ENCODE assay signal across 27 mouse cellular contexts in genomic region chr11:80155961-80156360, GRCm38 (mm10). TPM values are rescaled to one million over a fixed set of nuclear protein-coding genes. Genes with fewer than 3 reads are reported as not detected.
DNase-seq lines count a peak whose midpoint lies in the region; ATAC-seq and TF ChIP-seq lines count a peak whose summit lies in the region.
"Had no signal": no experiment of that assay in that cellular context is flagged by ENCODE, and none has a peak within 500 bp of the region (broad histone marks: within the 10 kb centered on the region; RNA-seq: fewer than 3 reads in every experiment).

No protein-coding gene starts in this region.

- H3K4me3 ChIP-seq in gastrocnemius, adult 2 months: peak overlapping the region; percentile 74
- peak overlapping the region; percentile 24 for H3K4me3 ChIP-seq in layer of hippocampus, adult 2 months
- H3K4me3 ChIP-seq in lung, postnatal 0 days (ENCODE audit: low read depth, low read length): no peak overlapping the region
- peak overlapping the region; percentile 73 for H3K4me3 ChIP-seq in macrophage (ENCODE audit: inconsistent target)
- H3K4me3 ChIP-seq: embryonic facial prominence, embryonic 15.5 days; heart, embryonic 13.5 days; midbrain, embryonic 10.5 days; myocyte; neural tube, embryonic 15.5 days had no signal

- H3K79me2 ChIP-seq in macrophage (ENCODE audit: inconsistent target): peaks cover 69% of the 10 kb centered on the region

- peaks cover 6% of the 10 kb centered on the region; the same call in 1 of the 2 replicates for H3K27me3 ChIP-seq in lung, postnatal 0 days (replicated peaks; ENCODE audit: insufficient read depth, low read length)

- H3K9ac ChIP-seq in lung, postnatal 0 days (replicated peaks; ENCODE audit: low read depth): no peak overlapping the region
- H3K9ac ChIP-seq: embryonic facial prominence, embryonic 15.5 days; heart, embryonic 13.5 days; hindbrain, embryonic 14.5 days; liver, embryonic 15.5 days; neural tube, embryonic 15.5 days had no signal

- 0 out of 2 replicates have a peak, but pooled peaks cover 3% of the 10 kb centered on the region for H3K4me1 ChIP-seq in lung, postnatal 0 days (ENCODE audit: insufficient read depth, low read depth, low read length)

- intact Hi-C loops in gastrocnemius, adult 2 months (cut with DNase I): no loop called here

- no peak for DNase-seq in gastrocnemius, adult 2 months
- DNase-seq in gastrocnemius, adult 8-10 months (ENCODE audit: low spot score in 2 of 2): no peak
- DNase-seq in layer of hippocampus, adult 2 months (ENCODE audit: low spot score in 2 of 2): no peak
- no peak for DNase-seq in layer of hippocampus, adult 9-11 months
- no peak for DNase-seq in lung, postnatal 0 days (ENCODE audit: low spot score)
- no peak for DNase-seq in lung, postnatal 4 days
- DNase-seq in right cerebral cortex, postnatal 36 days (ENCODE audit: low spot score in 2 of 2): no peak
- DNase-seq: adrenal gland, postnatal 10 days; cerebellum, adult 8-10 months; gastrocnemius, postnatal 10 days; heart, postnatal 4 days; kidney, adult 9 months; kidney, postnatal 25 days; lung, postnatal 14 days; right cerebral cortex, adult 18-20 months had no signal

- 0 out of 2 replicates have a peak overlapping the region, but pooled peaks have one; percentile 6 for H3K4me2 ChIP-seq in lung, postnatal 0 days (replicated peaks; ENCODE audit: low read depth, low read length)
- H3K4me2 ChIP-seq: embryonic facial prominence, embryonic 15.5 days; heart, embryonic 13.5 days; hindbrain, embryonic 14.5 days; liver, embryonic 15.5 days; neural tube, embryonic 15.5 days had no signal

- WGBS in lung, postnatal 0 days: 80% methylated on average over 4 of the region's 4 CpGs
- 94% methylated on average over 4 of the region's 4 CpGs for WGBS in macrophage (ENCODE audit: missing documents)

- ATAC-seq in lung, postnatal 0 days: no peak
- ATAC-seq: forebrain, embryonic 14.5 days; inflammation-experienced regulatory T-cells, adult 6 months; midbrain, embryonic 16.5 days had no signal

- TF ChIP-seq EP300 in lung, postnatal 0 days (IDR thresholded peaks at IDR 0.05): no peak

- no peaks in the 10 kb centered on the region for H3K9me3 ChIP-seq in lung, postnatal 0 days (ENCODE audit: low read length)
- H3K9me3 ChIP-seq: embryonic facial prominence, embryonic 15.5 days; heart, embryonic 13.5 days; liver, embryonic 15.5 days; midbrain, embryonic 10.5 days; neural tube, embryonic 15.5 days had no signal

- peak overlapping the region; percentile 64 for H3K27ac ChIP-seq in gastrocnemius, adult 2 months
- peak overlapping the region; percentile 41 for H3K27ac ChIP-seq in layer of hippocampus, adult 2 months
- no peak overlapping the region for H3K27ac ChIP-seq in lung, postnatal 0 days (ENCODE audit: low read length)
- peak overlapping the region; percentile 69 for H3K27ac ChIP-seq in macrophage
- H3K27ac ChIP-seq: embryonic facial prominence, embryonic 15.5 days; heart, embryonic 13.5 days; hindbrain, embryonic 14.5 days; liver, embryonic 15.5 days; midbrain, embryonic 10.5 days; neural tube, embryonic 15.5 days had no signal

- H3K36me3 ChIP-seq in lung, postnatal 0 days (ENCODE audit: insufficient read depth, low read length): no peaks in the 10 kb centered on the region
- H3K36me3 ChIP-seq in macrophage (ENCODE audit: inconsistent target): peaks cover 39% of the 10 kb centered on the region
- H3K36me3 ChIP-seq: embryonic facial prominence, embryonic 15.5 days; heart, embryonic 13.5 days; liver, embryonic 15.5 days; midbrain, embryonic 10.5 days; neural tube, embryonic 15.5 days had no signal

- TF ChIP-seq CTCF in gastrocnemius, adult 2 months (IDR thresholded peaks at IDR 0.05): no peak
- no peak for TF ChIP-seq CTCF in layer of hippocampus, adult 2 months (conservative IDR thresholded peaks at IDR 0.05)
- no peak for TF ChIP-seq CTCF in lung, postnatal 0 days (IDR thresholded peaks at IDR 0.05)

RNA-seq across cellular contexts. Expression of gene Adap2, which starts 2.1 kb away (rescaled TPM):
- 1 to 10 TPM; 4.2 to 4.7 TPM for total RNA-seq in gastrocnemius, adult 2 months (2021)
- total RNA-seq in gastrocnemius, adult 8-10 months (2022): 1 to 10 TPM; 1.2 to 3.9 (median 2.6) TPM
- 1 to 10 TPM; 6.1 to 8.2 TPM for total RNA-seq in layer of hippocampus, adult 2 months (2021)
- polyA plus RNA-seq in lung, postnatal 0 days (2015; fragmentation: Nextera tagmentation; extraction: Ambion mirVana): 8.4 and 12.4 TPM in 2 replicates
- total RNA-seq in macrophage (2018; cell fraction: chromatin; rRNA removed): 100 to 1,000 TPM; 119 to 715 (median 357) TPM
- 100 to 1,000 TPM in 19 of 26 experiments, 10 to 100 TPM in 7; 65.8 to 202 (median 108) TPM for total RNA-seq in macrophage (2018; cell fraction: cytosol; rRNA removed)
- 100 to 1,000 TPM in 24 of 26 experiments, 10 to 100 TPM in 2; 94.4 to 583 (median 247) TPM for total RNA-seq in macrophage (2018; cell fraction: nucleus; rRNA removed)
- polyA plus RNA-seq in macrophage (2018): 54.5 to 101 TPM (median 85.2 TPM) in 3 replicates
- total RNA-seq: granulocyte monocyte progenitor cell, adult 5-6 weeks had no signal

RNA-seq across cellular contexts. Expression of gene Tefm, which starts 14.0 kb away (rescaled TPM):
- total RNA-seq in gastrocnemius, adult 2 months (2021): 10 to 100 TPM; 18.6 to 24.1 TPM
- total RNA-seq in gastrocnemius, adult 8-10 months (2022): 10 to 100 TPM; 19.0 to 22.1 (median 20.5) TPM
- total RNA-seq in layer of hippocampus, adult 2 months (2021): 10 to 100 TPM in 1 of 2 experiments, 1 to 10 TPM in 1; 8.8 to 10.9 TPM
- polyA plus RNA-seq in lung, postnatal 0 days (2015; fragmentation: Nextera tagmentation; extraction: Ambion mirVana): 17.8 and 19.5 TPM in 2 replicates
- 10 to 100 TPM in 5 of 26 experiments, 1 to 10 TPM in 21; 1.0 to 12.9 (median 5.6) TPM for total RNA-seq in macrophage (2018; cell fraction: chromatin; rRNA removed)
- total RNA-seq in macrophage (2018; cell fraction: cytosol; rRNA removed): 10 to 100 TPM in 18 of 26 experiments, 1 to 10 TPM in 8; 4.6 to 15.5 (median 10.5) TPM
- 10 to 100 TPM in 10 of 26 experiments, 1 to 10 TPM in 16; 1.6 to 17.8 (median 8.9) TPM for total RNA-seq in macrophage (2018; cell fraction: nucleus; rRNA removed)
- polyA plus RNA-seq in macrophage (2018): 7.9 to 16.0 TPM (median 9.1 TPM) in 3 replicates

RNA-seq across cellular contexts. Expression of gene Rnf135, which starts 27.7 kb away (rescaled TPM):
- total RNA-seq in gastrocnemius, adult 2 months (2021): 1 to 10 TPM; 2.2 to 2.4 TPM
- total RNA-seq in gastrocnemius, adult 8-10 months (2022): 1 to 10 TPM; 1.6 to 2.8 (median 2.4) TPM
- 1 to 10 TPM; 4.1 to 4.9 TPM for total RNA-seq in layer of hippocampus, adult 2 months (2021)
- 13.7 and 16.1 TPM in 2 replicates for polyA plus RNA-seq in lung, postnatal 0 days (2015; fragmentation: Nextera tagmentation; extraction: Ambion mirVana)
- 10 to 100 TPM; 17.2 to 69.8 (median 48.8) TPM for total RNA-seq in macrophage (2018; cell fraction: chromatin; rRNA removed)
- total RNA-seq in macrophage (2018; cell fraction: cytosol; rRNA removed): 10 to 100 TPM; 15.5 to 57.5 (median 30.7) TPM
- 10 to 100 TPM; 23.7 to 88.1 (median 50.5) TPM for total RNA-seq in macrophage (2018; cell fraction: nucleus; rRNA removed)
- polyA plus RNA-seq in macrophage (2018): 8.8 to 30.5 TPM (median 15.2 TPM) in 3 replicates

RNA-seq across cellular contexts. Expression of gene Rhot1, which starts 52.9 kb away (rescaled TPM):
- total RNA-seq in gastrocnemius, adult 2 months (2021): 10 to 100 TPM; 43.6 to 45.3 TPM
- total RNA-seq in gastrocnemius, adult 8-10 months (2022): 10 to 100 TPM; 39.0 to 41.8 (median 40.8) TPM
- 10 to 100 TPM; 67.8 to 68.2 TPM for total RNA-seq in layer of hippocampus, adult 2 months (2021)
- 38.2 and 44.9 TPM in 2 replicates for polyA plus RNA-seq in lung, postnatal 0 days (2015; fragmentation: Nextera tagmentation; extraction: Ambion mirVana)
- total RNA-seq in macrophage (2018; cell fraction: chromatin; rRNA removed): 100 to 1,000 TPM in 11 of 26 experiments, 10 to 100 TPM in 15; 39.2 to 147 (median 95.7) TPM
- total RNA-seq in macrophage (2018; cell fraction: cytosol; rRNA removed): 10 to 100 TPM; 27.7 to 40.3 (median 34.9) TPM
- total RNA-seq in macrophage (2018; cell fraction: nucleus; rRNA removed): 100 to 1,000 TPM in 3 of 26 experiments, 10 to 100 TPM in 23; 28.3 to 114 (median 51.9) TPM
- polyA plus RNA-seq in macrophage (2018): 29.4 to 36.6 TPM (median 30.4 TPM) in 3 replicates
